Mouse (Mus musculus) cerebellum, adult 2 months (tissue): ENCODE measurements around the gene Col20a1.

Experiments used
- CTCF ChIP-seq: fragments of 200-500 bp; IDR thresholded peaks from 2 replicates; pipeline ENCODE4 v1.5.1; 2011; ENCODE audit warnings: low read depth, mild to moderate bottlenecking, control low read depth, low read length, moderate library complexity, borderline replicate concordance; ENCODE audit not compliant: insufficient read depth
- POLR2A ChIP-seq: fragments of 200-500 bp; IDR thresholded peaks from 2 replicates; pipeline ENCODE4 v1.6.1; 2011; ENCODE audit warnings: low read length, control low read depth, borderline replicate concordance; ENCODE audit not compliant: insufficient read depth

DNA sequence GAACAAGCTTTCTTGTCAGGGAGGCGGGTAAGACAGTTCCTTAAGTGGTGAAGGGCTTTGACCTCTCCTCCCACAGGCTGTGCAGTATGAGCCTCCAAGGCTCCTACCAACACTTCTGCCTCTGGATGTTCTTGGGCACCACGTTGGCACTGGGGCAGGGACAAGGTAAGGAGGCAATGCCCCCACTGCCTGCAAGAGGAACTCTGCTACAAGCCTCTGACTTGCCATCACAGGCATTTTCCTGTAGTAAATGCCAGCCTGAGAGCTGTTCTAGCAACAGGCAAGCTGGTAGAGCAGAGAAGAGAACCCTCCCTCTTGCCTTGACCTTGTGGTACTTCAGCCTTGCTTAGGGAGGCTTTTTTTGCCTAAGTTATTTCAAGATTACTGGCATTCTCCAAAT lies at the start of gene Col20a1:
- TF ChIP-seq POLR2A: no peak
- no peak for TF ChIP-seq CTCF
